Mouse (Mus musculus): ENCODE measurements at regions not wholly inside any gene's neighbourhood (a gene's known extent, or its start where the extent isn't known, plus 50 kb on each side); places are given as distances from the start of the nearest gene placed in this dataset.

DNA sequence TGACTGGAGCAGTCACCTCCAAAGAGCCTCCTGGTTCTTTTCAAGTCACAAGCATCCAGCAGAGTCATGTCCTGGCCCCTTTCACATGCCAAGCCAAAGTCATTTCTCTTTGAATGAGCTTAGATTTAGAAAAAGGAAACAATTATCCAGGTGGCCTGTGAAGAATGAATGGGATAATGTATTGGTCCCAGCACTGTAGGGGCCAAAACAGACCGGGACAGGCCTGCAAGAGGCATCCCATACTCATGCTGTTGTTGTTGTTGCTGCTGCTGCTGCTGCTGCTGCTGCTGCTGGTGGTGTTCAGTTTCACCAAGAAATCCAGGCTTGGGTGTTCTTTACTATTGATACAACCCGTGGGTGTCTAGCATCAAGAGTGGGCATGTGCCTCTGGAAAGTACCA is 113.1 kb upstream of the Mgme1 start:
- no peak overlapping the region for H3K27ac ChIP-seq
- no peaks in the 10 kb centered on the region for H3K79me2 ChIP-seq (replicated peaks; ENCODE audit: control insufficient read depth, insufficient read depth, low read length)
- WGBS: 59% methylated on average over 2 of the region's 2 CpGs
- TF ChIP-seq EP300 (IDR thresholded peaks at IDR 0.05; ENCODE audit: insufficient read depth, low read depth, low read length) (no peak), CTCF (IDR thresholded peaks at IDR 0.05) (no peak), POLR2A (IDR thresholded peaks at IDR 0.05; ENCODE audit: insufficient read depth, low read depth, low read length) (no peak)
- no peak overlapping the region for H3K9ac ChIP-seq (ENCODE audit: low read depth, low read length)
- H3K36me3 ChIP-seq (ENCODE audit: control insufficient read depth, insufficient read depth, low read length): no peaks in the 10 kb centered on the region
- H3K4me3 ChIP-seq: no peak overlapping the region
- no peaks in the 10 kb centered on the region for H3K4me1 ChIP-seq (ENCODE audit: control insufficient read depth, insufficient read depth, low read length)
- no peak for DNase-seq
- H3K27me3 ChIP-seq (ENCODE audit: control insufficient read depth, insufficient read depth, low read length): no peaks in the 10 kb centered on the region
- intact Hi-C loops (cut with DNase I): no loop called here

DNA sequence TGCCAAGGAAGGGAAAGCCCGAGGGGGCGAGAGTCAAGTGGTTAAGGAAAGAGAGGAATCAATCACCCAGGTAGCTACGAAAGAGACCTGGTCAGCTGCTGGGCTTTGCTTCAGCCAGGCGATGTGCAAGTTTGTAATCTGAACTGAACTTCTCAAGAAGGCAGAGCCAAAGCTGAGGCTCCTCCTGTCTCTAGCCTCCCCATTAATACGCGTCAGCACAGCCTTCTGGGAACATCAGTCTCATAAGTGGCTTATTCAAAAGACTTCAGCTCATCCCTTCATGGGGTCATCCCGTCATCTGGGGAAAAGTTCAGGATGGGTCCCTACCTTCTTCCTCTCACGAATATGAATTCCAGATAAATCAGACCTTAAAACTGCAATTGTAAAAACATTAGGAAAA is 112.2 kb upstream of the Mgme1 start:
- Histone ChIP-seq H3K27ac (no peak overlapping the region), H3K9ac (ENCODE audit: low read depth, low read length) (no peak overlapping the region), H3K4me1 (ENCODE audit: control insufficient read depth, insufficient read depth, low read length) (no peaks in the 10 kb centered on the region), H3K36me3 (ENCODE audit: control insufficient read depth, insufficient read depth, low read length) (no peaks in the 10 kb centered on the region), H3K27me3 (ENCODE audit: control insufficient read depth, insufficient read depth, low read length) (no peaks in the 10 kb centered on the region), H3K79me2 (replicated peaks; ENCODE audit: control insufficient read depth, insufficient read depth, low read length) (no peaks in the 10 kb centered on the region), H3K4me3 (no peak overlapping the region)
- WGBS: 68% methylated on average over 8 of the region's 8 CpGs
- no peak for DNase-seq
- TF ChIP-seq CTCF (IDR thresholded peaks at IDR 0.05): no peak
- no peak for TF ChIP-seq EP300 (IDR thresholded peaks at IDR 0.05; ENCODE audit: insufficient read depth, low read depth, low read length)
- no peak for TF ChIP-seq POLR2A (IDR thresholded peaks at IDR 0.05; ENCODE audit: insufficient read depth, low read depth, low read length)
- intact Hi-C loops (cut with DNase I): no loop called here

DNA sequence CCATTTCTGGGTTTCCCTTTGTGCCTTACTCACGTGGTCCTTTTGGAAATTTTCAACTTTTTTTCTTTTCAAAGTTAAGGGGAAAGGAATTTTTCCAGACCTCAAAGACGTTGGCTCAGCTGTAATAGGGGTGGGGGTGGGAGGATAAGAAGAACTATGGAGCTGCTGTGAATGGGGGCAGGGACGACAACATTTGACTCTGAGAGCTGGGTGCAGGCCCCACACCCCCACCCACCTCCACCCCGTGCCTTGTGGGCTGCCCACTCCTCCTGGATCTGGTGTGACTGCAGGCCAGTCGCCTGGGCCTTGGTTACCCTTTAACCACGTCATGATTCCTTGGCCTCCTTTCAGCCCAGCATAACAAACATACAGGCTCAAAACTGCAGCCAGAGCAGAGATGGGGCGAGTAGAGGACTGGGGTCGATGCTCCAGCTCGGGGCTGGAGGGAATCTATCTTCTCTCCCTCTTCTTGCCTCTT is 110.6 kb upstream of the Mgme1 start:
- Histone ChIP-seq H3K36me3 (ENCODE audit: control insufficient read depth, insufficient read depth, low read length) (no peaks in the 10 kb centered on the region), H3K27ac (peak overlapping the region; percentile 28; the same call in 1 of the 2 replicates), H3K4me1 (ENCODE audit: control insufficient read depth, insufficient read depth, low read length) (peaks cover 2% of the 10 kb centered on the region), H3K4me3 (no peak overlapping the region), H3K9ac (ENCODE audit: low read depth, low read length) (no peak overlapping the region), H3K79me2 (replicated peaks; ENCODE audit: control insufficient read depth, insufficient read depth, low read length) (no peaks in the 10 kb centered on the region), H3K27me3 (ENCODE audit: control insufficient read depth, insufficient read depth, low read length) (no peaks in the 10 kb centered on the region)
- WGBS: 63% methylated on average over 9 of the region's 9 CpGs
- TF ChIP-seq EP300 (IDR thresholded peaks at IDR 0.05; ENCODE audit: insufficient read depth, low read depth, low read length) (no peak), CTCF (IDR thresholded peaks at IDR 0.05) (no peak), POLR2A (IDR thresholded peaks at IDR 0.05; ENCODE audit: insufficient read depth, low read depth, low read length) (no peak)
- intact Hi-C loops (cut with DNase I): loop anchor here (10.0 kb wide), 2 partner anchors 75 to 145 kb away; partner anchors contain the start of gene Rrbp1
- DNase-seq: no peak

DNA sequence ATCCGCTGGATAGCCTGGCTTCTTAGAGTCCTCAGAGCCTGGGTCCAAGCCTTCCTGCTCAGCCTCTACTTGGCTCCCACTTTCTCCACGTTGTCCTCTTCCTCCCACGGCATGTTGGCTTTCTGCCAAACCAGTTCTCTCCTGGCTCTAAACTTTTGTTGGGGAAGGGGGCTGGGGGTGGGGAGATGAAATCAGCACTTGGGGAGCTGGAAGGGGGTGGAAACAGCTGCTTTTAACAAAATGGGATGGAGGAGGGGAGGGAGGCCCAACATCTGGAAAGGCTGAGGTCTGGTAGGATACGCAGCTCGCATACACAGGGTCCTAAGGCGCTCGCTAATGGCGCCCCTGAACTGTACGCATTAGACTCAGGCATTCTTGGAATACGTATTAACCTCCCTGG is 110.0 kb upstream of the Mgme1 start:
- Histone ChIP-seq H3K27ac (peak overlapping the region; percentile 28; the same call in 1 of the 2 replicates), H3K79me2 (replicated peaks; ENCODE audit: control insufficient read depth, insufficient read depth, low read length) (no peaks in the 10 kb centered on the region), H3K27me3 (ENCODE audit: control insufficient read depth, insufficient read depth, low read length) (no peaks in the 10 kb centered on the region), H3K9ac (ENCODE audit: low read depth, low read length) (no peak overlapping the region), H3K4me3 (no peak overlapping the region), H3K36me3 (ENCODE audit: control insufficient read depth, insufficient read depth, low read length) (no peaks in the 10 kb centered on the region), H3K4me1 (ENCODE audit: control insufficient read depth, insufficient read depth, low read length) (peaks cover 2% of the 10 kb centered on the region)
- DNase-seq: peak in 1 of 2 experiments; percentile 26
- intact Hi-C loops (cut with DNase I): loop anchor here (10.0 kb wide), 2 partner anchors 76 to 146 kb away; partner anchors contain the start of gene Rrbp1
- TF ChIP-seq EP300 (IDR thresholded peaks at IDR 0.05; ENCODE audit: insufficient read depth, low read depth, low read length) (no peak), POLR2A (IDR thresholded peaks at IDR 0.05; ENCODE audit: insufficient read depth, low read depth, low read length) (no peak), CTCF (IDR thresholded peaks at IDR 0.05) (no peak)
- WGBS: 59% methylated on average over 10 of the region's 10 CpGs

DNA sequence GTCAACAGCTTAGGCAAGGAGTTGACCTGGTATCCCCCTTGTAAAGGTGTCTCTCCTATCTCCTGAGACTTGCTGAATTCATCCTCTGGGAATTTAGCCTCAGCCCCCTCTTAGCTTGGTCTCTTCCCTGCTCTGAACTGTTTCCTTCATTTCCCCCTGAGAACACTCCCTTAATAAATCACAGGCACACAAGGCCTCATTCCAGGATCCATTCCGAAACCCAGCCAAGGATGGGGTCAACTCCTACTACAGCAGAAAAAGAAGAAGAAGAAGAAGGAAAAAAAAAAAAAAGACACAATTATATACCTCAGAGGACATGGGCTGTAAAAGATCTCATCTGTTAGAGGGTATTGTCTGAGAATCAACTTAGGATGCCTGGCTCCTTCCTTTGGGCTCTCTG is 108.6 kb upstream of the Mgme1 start:
- no peaks in the 10 kb centered on the region for H3K27me3 ChIP-seq (ENCODE audit: control insufficient read depth, insufficient read depth, low read length)
- intact Hi-C loops (cut with DNase I): loop anchor here (10.0 kb wide), 2 partner anchors 77 to 147 kb away; partner anchors contain the start of gene Rrbp1
- H3K4me1 ChIP-seq (ENCODE audit: control insufficient read depth, insufficient read depth, low read length): peaks cover 6% of the 10 kb centered on the region
- DNase-seq: peak in 1 of 2 experiments; percentile 17
- H3K79me2 ChIP-seq (replicated peaks; ENCODE audit: control insufficient read depth, insufficient read depth, low read length): no peaks in the 10 kb centered on the region
- peak overlapping the region; percentile 16; the same call in 1 of the 2 replicates for H3K27ac ChIP-seq
- no peak overlapping the region for H3K4me3 ChIP-seq
- H3K9ac ChIP-seq (ENCODE audit: low read depth, low read length): no peak overlapping the region
- 62% methylated on average over 1 of the region's 1 CpGs for WGBS
- no peak for TF ChIP-seq CTCF (IDR thresholded peaks at IDR 0.05)
- TF ChIP-seq POLR2A (IDR thresholded peaks at IDR 0.05; ENCODE audit: insufficient read depth, low read depth, low read length): no peak
- TF ChIP-seq EP300 (IDR thresholded peaks at IDR 0.05; ENCODE audit: insufficient read depth, low read depth, low read length): no peak
- H3K36me3 ChIP-seq (ENCODE audit: control insufficient read depth, insufficient read depth, low read length): no peaks in the 10 kb centered on the region

DNA sequence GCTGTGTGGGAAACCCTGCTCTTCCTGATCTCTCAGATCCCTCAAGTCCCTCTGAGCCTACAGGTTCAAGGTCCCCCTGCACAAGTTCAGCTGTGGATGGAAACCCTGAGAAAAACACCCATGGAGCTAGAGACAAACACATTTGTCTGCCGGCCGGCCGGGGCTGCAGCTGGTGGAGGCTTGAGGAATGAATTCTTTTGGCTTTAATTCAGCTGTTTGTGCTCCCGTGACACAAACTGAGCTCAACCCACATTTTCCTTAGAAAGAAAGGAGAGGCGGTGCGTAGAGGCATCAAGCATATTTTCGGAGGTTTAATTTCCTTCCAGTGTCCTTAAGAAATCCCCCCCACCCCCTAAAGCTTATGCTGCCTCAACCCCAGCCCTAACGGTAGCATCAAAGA is 106.4 kb upstream of the Mgme1 start:
- Histone ChIP-seq H3K36me3 (ENCODE audit: control insufficient read depth, insufficient read depth, low read length) (no peaks in the 10 kb centered on the region), H3K9ac (ENCODE audit: low read depth, low read length) (no peak overlapping the region), H3K4me3 (peak overlapping the region; percentile 93; the same call in 1 of the 2 replicates), H3K4me1 (ENCODE audit: control insufficient read depth, insufficient read depth, low read length) (peaks cover 6% of the 10 kb centered on the region), H3K27me3 (ENCODE audit: control insufficient read depth, insufficient read depth, low read length) (no peaks in the 10 kb centered on the region), H3K27ac (peak overlapping the region; percentile 97), H3K79me2 (replicated peaks; ENCODE audit: control insufficient read depth, insufficient read depth, low read length) (no peaks in the 10 kb centered on the region)
- WGBS: 32% methylated on average over 8 of the region's 8 CpGs
- DNase-seq: peak; percentile 59 to 60
- intact Hi-C loops (cut with DNase I): loop anchor here (1.0 to 10.0 kb wide), 3 partner anchors 33 to 149 kb away; partner anchors contain the start of gene Rrbp1
- TF ChIP-seq CTCF (IDR thresholded peaks at IDR 0.05): no peak
- no peak for TF ChIP-seq POLR2A (IDR thresholded peaks at IDR 0.05; ENCODE audit: insufficient read depth, low read depth, low read length)
- no peak for TF ChIP-seq EP300 (IDR thresholded peaks at IDR 0.05; ENCODE audit: insufficient read depth, low read depth, low read length)

Data from heart, adult 2 months (tissue).